Mouse (Mus musculus) testis, postnatal 14 days (tissue): ENCODE measurements around the gene Mus81.
"Not testable (repeated sequence)": the region's sequence is repeated elsewhere in the genome, so short reads cannot be mapped to it uniquely, and the experiment has no call there.

Experiments
- DNase-seq: peaks from one replicate; pipeline ENCODE4 v3.0.0; 2021; ENCODE audit warnings: low spot score

Mus81 gene

DNA sequence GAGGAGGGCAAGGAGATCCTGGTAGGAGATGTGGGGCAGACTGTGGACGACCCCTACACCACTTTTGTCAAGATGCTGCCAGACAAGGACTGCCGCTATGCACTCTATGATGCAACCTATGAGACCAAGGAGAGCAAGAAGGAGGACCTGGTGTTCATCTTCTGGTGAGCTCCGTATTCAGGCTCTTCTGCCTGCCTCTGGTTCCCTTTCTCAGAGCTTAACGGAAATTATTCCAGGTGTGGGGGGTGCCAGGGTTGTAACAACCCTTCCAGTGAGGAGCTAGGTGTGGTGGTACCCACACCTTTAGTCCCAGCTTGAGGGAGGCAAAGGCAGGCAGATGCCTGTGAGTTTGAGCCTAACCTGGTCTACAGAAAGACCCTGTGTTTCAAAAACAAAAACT, 4.4 kb upstream of the Mus81 start:
- DNase-seq = no peak

DNA sequence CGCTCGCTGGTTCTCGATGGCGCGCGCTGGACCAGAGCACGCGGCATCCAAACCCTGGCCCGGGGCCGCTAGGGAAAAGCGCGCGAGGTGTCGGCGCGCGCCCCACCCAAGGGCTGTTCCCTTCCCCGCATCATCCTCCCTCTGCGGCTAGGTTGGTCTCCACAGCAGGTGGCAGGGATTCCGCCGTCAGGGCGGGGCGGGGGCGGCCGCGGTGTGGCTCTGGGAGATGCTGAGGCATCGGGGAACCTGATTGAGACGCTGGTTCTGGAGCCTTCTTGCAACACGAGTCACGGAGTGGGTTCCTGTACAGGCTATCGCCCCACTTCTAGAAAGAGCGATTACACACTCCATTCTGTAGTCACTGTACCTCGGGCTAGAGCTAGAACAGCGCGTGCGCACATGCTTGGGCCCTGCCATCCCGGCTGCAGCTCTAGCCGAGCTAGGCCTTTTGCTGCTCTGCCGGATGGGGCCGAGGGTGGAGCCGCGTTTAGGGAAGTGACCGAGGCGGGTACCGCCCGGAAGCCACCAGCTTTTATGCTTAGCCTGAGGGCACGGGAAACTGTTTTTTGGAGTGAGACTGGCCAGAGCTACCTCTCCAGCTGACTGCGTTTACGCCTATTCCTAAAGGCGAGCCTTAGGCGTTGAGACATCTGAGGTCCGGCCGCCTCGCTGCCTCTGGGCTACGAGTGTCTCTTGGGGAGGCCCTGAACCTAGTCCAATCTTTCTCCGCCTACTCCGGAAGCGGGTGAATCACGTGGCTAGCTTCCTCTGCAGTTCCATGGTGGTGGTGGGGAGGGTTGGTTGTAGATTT, 2.9 kb upstream of the Mus81 start:
- DNase-seq = peak; percentile 85

DNA sequence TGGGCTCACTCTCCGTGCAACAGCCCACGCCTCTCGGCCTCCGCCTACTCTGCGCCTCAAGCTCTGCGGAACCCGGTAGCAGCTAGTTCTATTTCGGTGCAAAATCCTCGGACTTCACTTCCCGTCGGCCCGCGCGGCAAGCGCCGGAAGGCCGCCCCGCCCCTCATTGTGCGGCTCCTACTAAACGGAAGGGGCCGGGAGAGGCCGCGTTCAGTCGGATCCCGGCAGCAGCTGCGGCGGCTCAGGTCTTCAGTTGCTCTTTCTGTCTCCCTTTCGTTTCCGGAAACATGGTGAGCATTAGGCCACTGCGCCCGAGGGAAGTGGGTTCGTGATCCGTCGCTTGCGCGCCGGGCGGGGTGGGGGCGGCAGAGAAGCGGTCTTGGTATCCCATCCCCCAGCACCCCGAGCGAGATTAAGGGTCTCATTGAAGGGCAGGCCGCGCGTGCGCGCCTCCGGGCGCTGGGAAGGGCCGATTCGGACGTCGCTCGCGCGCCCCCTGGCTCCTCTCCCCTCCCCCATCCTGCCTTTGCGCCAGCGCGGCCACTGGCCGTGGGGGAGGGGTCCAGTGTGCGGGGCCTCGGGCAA, 2.2 kb upstream of the Mus81 start, which contains the start of gene Cfl1:
Gene Cfl1 (plus strand): TSS at position 143 of the 585 bp plus-strand sequence.
- peak; percentile 94 for DNase-seq

DNA sequence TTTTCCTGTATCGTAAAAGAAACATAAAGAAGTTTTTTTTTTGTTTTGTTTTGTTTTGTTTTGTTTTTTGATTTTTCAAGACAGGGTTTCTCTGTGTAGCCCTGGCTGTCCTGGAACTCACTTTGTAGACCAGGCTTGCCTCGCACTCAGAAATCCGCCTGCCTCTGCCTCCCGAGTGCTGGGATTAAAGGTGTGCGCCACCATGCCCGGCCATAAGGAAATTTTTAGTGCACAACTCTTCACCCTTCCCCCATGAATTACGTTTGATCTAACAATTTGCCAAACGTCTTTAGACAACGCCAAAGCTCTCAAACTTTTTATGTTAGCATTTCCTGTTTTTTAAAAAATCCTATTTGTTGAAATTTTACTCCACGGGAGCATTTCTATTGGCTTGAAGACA, 1.5 kb upstream of the Mus81 start:
- not testable (repeated sequence) for DNase-seq

DNA sequence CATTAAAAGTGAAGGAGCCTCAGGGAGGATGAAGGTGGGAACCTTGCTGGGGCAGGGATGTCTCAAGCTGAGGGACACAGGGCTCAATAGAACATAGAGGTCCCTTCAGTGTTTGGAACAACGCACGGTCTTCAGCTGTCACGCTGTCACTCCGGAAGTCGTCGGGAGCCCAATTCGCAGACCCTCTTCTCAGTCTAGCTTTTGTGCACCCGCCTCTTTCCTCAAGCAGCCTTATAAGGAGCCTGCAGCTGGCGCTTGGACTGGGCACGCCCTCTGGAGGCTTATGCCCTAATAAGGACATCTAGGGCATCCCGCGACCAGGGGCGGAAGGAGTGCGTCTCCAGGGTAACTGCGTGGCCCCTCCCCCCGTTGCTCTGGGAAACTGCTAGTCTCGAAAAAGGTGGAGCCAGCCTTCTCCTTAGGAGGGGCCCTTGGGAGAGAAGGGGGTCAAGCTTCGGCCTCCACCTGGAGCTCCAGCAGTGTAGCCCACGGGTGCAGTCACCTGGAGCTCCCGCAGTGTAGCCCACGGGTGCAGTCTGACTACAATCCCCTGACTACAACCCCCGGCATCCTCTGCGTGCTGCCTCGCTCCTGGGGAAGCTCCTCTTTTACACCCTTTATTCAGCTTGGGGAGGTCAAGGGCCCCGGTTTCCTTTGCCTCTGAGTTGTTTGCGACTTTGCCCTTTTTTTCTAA, 823 bp upstream of the Mus81 start:
- DNase-seq = peak; percentile 98

DNA sequence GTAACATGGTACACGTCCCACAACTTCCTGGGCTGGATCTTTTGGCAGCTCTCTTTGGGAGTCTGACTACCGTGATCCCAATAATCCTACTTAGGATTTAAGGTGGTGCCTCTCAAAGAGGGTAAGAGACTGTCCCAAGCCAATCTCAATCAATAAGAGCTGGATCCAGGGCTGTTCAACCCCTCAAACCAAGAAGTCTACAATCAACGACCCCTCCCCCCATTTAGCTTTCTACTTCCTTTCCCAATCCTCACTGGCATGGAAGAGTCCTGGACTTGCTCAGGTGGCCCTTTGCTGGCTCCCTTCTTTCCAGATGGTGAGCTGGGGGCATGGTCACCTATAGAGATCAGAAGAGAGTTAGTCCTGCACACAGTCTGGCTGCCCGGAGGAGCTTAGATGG, 1.4 kb downstream of the Mus81 start:
- DNase-seq = no peak

DNA sequence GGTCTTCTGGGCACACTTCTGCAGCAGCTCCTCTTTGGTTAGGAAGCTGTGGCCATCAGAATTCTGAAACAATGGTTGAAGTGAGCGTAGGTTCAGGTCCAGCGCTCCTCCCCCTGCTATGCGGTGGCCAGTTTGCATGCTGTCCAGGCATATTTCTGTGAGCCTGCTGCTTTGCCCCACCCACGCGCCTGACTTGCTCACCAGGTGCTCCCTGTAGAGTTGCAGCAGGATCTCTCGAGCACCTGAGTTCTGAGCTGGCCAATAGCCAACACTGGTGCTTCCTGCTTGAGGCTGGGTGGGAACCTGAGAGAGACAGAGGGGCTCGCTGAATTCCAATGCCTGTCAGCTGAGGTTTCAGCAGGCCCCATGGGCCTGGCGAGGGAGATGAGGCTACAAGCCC, 1.9 kb downstream of the Mus81 start:
- no peak for DNase-seq

DNA sequence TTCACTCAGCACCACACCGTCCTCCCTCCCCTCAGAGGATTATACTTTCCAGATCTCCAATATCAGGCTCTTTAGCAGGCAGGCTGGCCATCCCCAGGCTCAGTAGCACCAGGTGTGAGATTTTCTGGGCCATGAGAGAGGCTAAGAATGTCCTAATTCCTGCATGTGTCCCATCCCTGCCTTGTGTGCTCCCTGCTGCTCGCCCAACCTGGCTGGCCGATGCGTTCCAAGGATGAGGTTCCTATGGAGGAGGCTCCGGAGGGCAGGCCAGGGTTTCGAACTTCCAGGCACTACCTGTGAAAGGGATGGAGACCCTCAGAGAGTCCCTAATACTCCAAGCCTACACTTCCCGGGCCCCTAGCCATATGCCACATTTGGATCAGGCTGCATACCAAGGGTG, 2.4 kb downstream of the Mus81 start:
- no peak for DNase-seq

DNA sequence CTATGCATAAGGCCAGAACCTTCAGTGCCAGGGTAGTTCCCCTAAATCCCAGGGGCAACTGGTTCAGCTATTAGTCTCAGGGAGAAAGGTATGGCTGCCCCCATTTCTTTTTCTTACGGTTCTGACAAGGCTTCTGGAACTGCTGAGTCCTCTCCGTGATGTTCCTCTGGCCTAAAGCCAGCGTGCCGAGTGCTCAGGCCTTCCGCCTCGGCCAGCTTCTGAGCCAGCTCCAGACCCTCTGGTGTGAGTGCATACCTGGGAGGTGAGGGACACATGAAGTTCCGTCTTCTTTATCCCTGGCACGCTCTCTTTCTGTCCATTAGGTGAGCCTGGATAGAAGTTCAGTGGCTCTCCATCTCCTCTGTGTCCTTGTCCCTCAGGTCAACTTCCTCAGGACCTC, 2.8 kb downstream of the Mus81 start:
- DNase-seq = no peak

DNA sequence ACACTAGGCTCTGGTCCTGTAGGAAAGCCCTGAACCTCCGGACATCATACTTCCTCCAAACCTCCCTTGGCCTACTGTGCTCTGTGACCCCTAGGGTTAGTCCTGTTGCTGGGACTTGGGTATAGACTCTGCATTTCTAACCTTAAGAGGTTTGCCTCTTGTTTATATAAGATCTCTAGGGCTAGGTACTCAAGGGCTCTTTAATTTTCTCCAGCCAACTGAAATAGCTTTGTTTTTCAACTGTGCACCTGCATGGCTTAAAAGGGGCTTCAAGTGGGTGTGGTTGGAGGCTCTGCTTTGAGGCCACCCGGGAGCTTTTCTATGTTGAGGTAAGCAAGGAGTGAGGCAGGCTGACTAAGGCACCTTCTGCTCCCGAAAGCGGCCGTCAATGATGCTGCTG, 3.7 kb downstream of the Mus81 start:
- no peak for DNase-seq

DNA sequence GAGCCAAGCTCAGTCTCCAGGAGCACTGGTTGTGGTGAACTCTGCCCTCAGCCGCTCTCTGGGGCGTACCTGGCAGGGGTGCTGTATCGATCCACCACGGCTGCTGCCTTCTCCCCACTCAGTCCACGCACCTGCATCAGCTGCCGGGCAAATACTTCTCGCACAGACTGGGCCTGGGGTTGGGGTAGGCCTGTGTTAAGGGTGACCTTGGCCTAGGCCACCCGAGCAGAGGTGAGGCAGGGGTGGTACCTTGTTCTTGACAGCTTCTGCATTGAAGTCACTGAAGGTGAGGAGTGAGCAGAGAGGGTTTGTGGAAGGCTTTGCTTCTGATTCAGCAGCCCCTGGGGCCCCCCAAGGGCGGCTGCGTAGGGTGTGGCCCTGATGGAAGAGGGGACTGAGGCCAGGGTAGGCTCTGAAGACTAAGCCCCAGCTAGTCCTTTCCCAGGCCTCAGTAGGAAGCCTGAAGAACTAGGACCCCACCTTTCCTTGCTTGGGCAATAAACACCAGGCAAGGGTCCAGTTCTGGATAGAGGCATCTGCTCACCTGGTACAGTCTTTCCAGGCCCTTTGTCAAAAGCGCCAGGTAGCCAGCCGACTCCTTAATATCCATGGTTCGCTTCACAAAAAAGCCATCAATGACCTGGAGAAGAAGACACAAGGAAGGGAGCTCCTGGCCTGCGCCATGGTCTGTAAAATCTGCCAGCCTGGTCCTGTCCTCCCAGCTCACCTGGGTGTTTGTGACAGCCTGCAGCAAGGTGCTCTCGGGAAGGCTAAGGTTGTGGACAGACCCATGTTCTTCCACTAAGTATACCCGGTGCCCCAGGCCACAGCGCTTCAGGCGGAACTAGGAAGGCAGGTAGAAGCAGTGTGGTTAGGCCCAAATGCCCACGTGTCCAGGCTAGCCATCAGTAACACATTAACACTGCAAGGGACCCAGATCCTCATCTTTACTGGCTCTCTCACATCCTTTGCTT, 4.5 kb downstream of the Mus81 start:
- no peak for DNase-seq

DNA sequence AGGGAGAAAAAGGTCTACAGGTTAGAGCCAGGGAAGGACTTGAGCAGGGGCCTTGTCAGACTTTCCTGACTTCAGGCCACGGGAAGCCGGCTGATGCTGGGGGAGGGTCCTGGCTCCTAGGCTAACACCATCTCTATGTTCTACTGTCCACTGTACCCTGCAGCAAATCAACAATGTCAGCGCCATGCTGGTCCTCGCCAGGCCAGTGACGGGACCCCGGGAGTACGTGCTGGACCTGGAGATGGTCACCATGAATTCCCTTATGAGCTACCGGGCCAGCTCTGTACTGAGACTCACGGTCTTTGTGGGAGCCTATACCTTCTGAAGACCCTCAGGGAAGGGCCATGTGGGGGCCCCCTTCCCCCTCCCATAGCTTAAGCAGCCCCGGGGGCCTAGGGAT, 6.8 kb downstream of the Mus81 start:
- no peak for DNase-seq

DNA sequence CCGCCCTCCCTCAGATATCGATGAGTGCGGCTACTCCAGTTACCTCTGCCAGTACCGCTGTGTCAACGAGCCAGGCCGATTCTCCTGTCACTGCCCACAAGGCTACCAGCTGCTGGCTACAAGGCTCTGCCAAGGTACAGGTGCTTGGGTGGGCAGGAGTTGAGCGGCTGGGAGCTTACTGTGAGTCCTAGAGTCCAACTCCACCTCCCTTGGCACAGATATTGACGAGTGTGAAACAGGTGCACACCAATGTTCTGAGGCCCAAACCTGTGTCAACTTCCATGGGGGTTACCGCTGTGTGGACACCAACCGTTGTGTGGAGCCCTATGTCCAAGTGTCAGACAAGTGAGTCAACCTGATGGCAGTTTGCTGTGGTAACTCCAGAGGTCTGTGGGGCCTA, 8.2 kb downstream of the Mus81 start:
- DNase-seq = no peak

DNA sequence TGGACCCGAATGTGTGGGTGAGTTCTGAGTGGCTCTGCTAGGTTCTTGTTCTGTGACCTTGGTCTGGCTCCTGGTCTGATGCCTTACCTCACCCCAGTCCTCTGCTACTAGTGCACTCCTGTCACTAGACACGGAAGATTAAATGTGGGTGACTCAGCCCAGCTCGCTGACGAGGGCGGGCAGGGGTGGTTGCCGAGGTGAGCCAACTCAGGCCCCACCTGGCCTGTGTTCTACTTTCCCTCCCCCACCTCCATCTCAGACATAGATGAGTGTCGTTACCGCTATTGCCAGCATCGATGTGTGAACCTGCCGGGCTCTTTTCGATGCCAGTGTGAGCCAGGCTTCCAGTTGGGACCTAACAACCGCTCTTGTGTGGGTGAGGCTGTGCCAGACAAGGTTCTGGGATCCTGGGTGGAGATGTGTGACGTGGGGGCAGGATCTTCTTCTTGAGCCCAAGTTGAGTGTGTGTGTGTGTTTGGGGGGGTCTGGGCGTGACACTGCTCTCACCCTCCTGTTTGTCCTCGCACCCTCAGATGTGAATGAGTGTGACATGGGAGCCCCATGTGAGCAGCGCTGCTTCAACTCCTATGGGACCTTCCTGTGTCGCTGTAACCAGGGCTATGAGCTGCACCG, 10.4 kb downstream of the Mus81 start:
- no peak for DNase-seq

DNA sequence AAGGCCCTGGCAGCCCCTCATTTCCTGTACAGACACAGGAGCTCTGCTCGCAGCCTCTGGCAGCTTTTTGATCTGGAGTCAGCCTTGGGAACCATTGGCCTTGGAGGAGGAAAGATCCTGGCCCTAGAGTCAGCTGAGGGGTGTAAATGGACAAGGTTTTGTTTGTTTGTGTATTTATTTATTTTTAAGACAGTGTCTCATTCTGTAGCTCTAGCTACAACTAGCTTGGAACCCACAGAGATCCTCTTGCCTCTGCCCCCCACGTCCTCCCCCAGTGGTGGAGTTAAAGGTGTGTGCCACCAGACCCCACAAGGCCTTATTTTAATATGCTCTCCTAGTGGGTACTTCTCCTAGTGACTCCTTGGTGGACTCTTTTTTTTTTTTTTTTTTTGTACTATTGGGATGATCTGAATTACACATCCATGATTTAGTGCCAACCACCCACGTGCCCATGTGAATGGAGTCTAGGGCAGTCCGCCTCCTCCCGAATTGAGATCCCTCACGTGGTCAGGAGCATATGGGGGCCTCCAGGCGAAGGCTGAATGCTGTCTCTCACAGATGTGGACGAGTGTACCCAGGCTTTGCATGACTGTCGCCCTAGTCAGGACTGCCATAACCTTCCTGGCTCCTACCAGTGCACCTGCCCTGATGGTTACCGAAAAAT, 11.1 kb downstream of the Mus81 start:
- no peak for DNase-seq

DNA sequence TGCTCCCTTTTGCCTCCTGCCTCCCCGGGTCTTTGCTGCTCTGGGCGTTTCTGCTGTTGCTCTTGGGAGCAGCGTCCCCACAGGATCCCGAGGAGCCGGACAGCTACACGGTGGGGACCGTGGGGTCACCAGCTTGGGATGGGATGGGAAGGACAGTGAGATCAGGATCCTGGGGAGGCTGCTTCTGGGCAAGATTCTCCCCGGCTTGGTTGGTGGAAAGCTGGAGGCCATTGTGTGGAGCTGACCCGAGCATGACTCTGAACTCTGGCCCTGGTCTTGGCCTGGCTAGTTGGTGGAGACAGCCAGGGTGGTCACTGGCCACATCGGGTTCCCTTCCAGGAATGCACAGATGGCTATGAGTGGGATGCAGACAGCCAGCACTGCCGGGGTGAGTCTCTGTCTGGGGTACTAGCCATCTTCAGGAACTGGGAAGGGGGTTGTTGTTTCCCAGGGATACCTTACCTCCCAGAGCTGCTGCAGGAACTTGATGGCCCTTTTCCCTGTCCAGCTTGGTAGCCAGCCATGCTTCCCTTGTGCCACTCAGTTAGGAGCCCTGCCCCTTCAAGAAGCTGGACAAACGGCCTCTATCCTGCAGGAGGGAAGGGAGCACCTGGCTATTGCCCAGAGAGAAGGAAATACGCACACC, 13.0 kb downstream of the Mus81 start:
- no peak for DNase-seq

DNA sequence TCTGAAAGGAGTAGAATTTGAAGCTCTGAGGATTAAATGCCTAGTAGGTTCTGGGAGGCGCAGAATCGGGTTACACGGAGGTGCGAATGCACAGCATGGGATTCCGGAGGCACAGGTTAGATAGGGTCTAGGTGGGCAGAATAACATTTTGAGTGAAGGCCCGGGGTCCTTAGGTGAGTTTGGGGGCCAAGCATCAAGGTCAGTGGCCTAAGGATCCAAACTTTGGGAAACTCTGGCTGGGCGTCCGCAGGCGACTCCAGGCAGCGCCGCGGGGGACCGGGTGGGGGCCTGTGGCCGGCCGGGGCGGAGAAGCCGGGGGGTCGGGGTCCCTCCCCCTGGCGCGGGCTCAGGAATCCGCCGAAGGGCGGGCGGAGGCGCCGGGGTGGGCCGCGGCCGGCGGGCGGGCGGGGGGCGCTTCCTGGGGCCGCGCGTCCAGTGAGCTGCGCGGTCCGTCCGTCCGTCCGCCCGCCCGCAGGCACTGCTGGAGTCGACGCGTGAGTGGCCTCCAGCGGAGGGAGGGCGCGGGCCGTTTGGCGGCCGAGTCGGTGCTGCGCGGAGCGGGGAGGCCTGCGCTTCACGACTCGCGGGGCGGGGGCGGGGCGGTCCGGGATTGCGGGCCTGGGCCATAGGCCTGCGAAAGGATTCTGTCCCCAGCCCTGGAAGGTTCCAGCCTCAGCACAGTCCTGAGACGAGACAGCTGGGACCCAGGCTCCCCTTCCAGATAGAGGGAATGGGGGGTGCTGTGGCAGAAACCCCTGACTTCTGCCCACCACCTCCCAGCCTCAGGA, 13.7 kb downstream of the Mus81 start:
- DNase-seq = no peak

DNA sequence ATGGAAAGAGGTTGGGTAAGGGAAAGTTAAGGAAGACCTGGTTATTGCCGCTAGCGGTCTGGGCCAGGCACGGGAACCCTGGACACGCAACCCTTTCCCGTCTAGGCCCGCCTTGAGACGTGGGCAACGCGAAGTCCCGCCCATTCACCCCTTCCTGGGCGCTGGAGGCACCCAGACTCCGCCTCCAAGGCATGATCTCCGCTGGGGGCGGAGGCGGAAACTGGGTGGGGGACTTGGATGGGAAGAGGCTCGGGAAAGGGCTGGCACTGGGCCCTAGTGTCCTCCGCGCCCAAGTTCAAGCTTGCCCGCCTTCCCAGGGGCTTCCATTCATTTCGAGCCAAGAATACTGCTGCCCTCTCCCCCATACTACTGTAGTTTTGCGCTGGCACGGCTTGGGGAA, 14.5 kb downstream of the Mus81 start, which contains the start of gene Efemp2:
Gene Efemp2 (plus strand): TSS at position 235 of the 400 bp plus-strand sequence.
- DNase-seq = peak; percentile 89

DNA sequence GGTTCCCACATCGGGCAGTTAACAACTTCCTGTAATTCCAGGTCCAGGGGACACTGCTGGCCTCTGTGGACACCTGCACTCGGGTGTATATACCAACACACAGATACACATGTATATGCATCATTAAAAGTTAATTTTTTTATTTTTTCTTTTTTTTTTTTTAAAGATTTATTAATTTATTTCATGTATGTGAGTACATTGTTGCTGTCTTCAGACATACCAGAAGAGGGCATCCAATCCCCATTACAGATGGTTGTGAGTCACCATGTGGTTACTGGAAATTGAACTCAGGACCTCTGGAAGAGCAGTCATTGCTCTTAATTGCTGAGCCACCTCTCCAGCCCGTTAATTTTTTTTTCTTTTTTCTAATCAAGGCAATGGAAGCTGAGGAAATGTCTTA, 15.3 kb downstream of the Mus81 start:
- DNase-seq = no peak

DNA sequence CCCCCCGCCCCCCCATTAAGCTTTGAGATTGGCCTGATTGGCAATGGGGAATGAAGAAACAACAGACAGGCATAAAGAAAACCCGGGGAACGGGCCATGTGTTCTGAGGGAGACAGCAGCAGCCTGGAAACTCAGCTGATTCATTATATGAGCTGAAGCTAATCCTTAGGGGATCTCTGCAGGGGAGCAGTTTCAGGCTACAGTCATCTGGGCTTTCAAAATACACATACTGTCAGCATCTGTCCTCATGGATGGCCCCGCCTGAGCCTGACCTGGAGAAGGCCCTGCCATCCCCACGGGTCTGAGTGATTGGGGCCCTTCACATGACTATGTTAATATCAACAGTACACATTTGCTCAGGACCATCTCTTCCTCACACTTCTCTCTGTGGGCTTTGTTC, 16.4 kb downstream of the Mus81 start:
- DNase-seq = no peak
